Mouse (Mus musculus) CH12.LX (cell line): ENCODE data around the gene Acp7. TPM values are rescaled to one million over a fixed set of nuclear protein-coding genes. Genes with fewer than 3 reads are reported as not detected.
A peak's percentile ranks its signal among the peaks of the same experiment; 100 is the strongest.

Experiments
- DNase-seq: peaks from one replicate; pipeline ENCODE4 v3.0.0-alpha.2; 2013; ENCODE audit errors: extremely low read depth
- H3K27ac ChIP-seq: 2 replicates; pipeline ENCODE4 v1.5.1; 2012; ENCODE audit warnings: low read depth, mild to moderate bottlenecking, control low read depth, moderate library complexity; ENCODE audit not compliant: insufficient read depth
- H3K27me3 ChIP-seq: replicated peaks from 2 replicates; pipeline ENCODE3; 2012; ENCODE audit warnings: inconsistent platforms
- H3K36me3 ChIP-seq, 2 experiments: replicated peaks in 1 of 2; 2 replicates each; pipeline versions ENCODE3 to v1.6.1; 2012; ENCODE audit warnings: inconsistent platforms in 1 of 2, low read length in 1 of 2, mild to moderate bottlenecking in 1 of 2, mixed read lengths in 1 of 2, moderate library complexity in 1 of 2; ENCODE audit not compliant: control insufficient read depth in 1 of 2, insufficient read depth in 1 of 2
- H3K4me1 ChIP-seq, 2 experiments: 2 replicates each; pipeline ENCODE4 v1.6.1; 2012; ENCODE audit warnings: inconsistent platforms in 1 of 2, moderate library complexity in 1 of 2; ENCODE audit not compliant: insufficient read depth in 2 of 2, control insufficient read depth in 1 of 2
- H3K4me2 ChIP-seq: 2 replicates; pipeline ENCODE4 v1.6.1; 2012; ENCODE audit warnings: low read depth, mild to moderate bottlenecking, control low read depth; ENCODE audit not compliant: poor library complexity, insufficient read depth, severe bottlenecking
- H3K4me3 ChIP-seq, 3 experiments: fragments of 150-350 bp in 1 of 3; sonication (generic) in 1 of 3; replicated peaks in 1 of 3; 2 replicates each; pipeline versions ENCODE3 to v1.5.1; 2011 to 2012; ENCODE audit warnings: low read depth in 2 of 3, low read length in 2 of 3, mild to moderate bottlenecking in 2 of 3, moderate library complexity in 2 of 3, control low read depth in 1 of 3, improper control_type of control experiment in 1 of 3, inconsistent platforms in 1 of 3, mixed read lengths in 1 of 3; ENCODE audit not compliant: poor library complexity in 1 of 3
- H3K79me2 ChIP-seq: replicated peaks from 2 replicates; pipeline ENCODE4 v1.6.1; 2012; ENCODE audit warnings: mild to moderate bottlenecking, moderate library complexity; ENCODE audit not compliant: control insufficient read depth, poor library complexity, insufficient read depth, severe bottlenecking; ENCODE audit errors: extremely low read depth
- H3K9ac ChIP-seq: 2 replicates; pipeline ENCODE4 v1.6.1; 2012; ENCODE audit warnings: low read depth, mild to moderate bottlenecking, control low read depth, moderate library complexity; ENCODE audit not compliant: insufficient read depth
- H3K9me3 ChIP-seq: replicated peaks from 2 replicates; pipeline ENCODE3; 2012; ENCODE audit warnings: low read length, inconsistent platforms, mixed read lengths
- BHLHE40 ChIP-seq: IDR thresholded peaks from 2 replicates; pipeline ENCODE4 v1.6.1; 2011; ENCODE audit warnings: mild to moderate bottlenecking, low read depth, low read length, improper control_type of control experiment
- CHD2 ChIP-seq: IDR thresholded peaks from 2 replicates; pipeline ENCODE4 v1.6.1; 2011; ENCODE audit warnings: low read length, improper control_type of control experiment
- ETS1 ChIP-seq: conservative IDR thresholded peaks from 2 replicates; pipeline ENCODE4 v1.6.1; 2012; ENCODE audit warnings: low read depth, mild to moderate bottlenecking, inconsistent platforms, low read length, improper control_type of control experiment, moderate library complexity
- GABPA ChIP-seq: IDR thresholded peaks from 2 replicates; pipeline ENCODE4 v1.6.1; 2012; ENCODE audit warnings: low read depth, low read length, improper control_type of control experiment, inconsistent platforms; ENCODE audit not compliant: insufficient replicate concordance
- HCFC1 ChIP-seq: IDR thresholded peaks from 2 replicates; pipeline ENCODE4 v1.6.1; 2012; ENCODE audit warnings: low read depth, mild to moderate bottlenecking, inconsistent platforms, low read length, improper control_type of control experiment
- JUND ChIP-seq: conservative IDR thresholded peaks from 2 replicates; pipeline ENCODE4 v1.6.1; 2011; ENCODE audit warnings: low read depth, low read length, improper control_type of control experiment
- KAT2A ChIP-seq: IDR thresholded peaks from 2 replicates; pipeline ENCODE4 v1.6.1; 2012; ENCODE audit warnings: low read length, improper control_type of control experiment, inconsistent platforms; ENCODE audit not compliant: insufficient replicate concordance
- MXI1 ChIP-seq: IDR thresholded peaks from 2 replicates; pipeline ENCODE4 v1.6.1; 2011; ENCODE audit warnings: mild to moderate bottlenecking, low read depth, low read length, improper control_type of control experiment
- MYC ChIP-seq: IDR thresholded peaks from 2 replicates; pipeline ENCODE4 v1.6.1; 2011; ENCODE audit warnings: low read depth, mild to moderate bottlenecking, improper control_type of control experiment, low read length
- RCOR1 ChIP-seq: conservative IDR thresholded peaks from 2 replicates; pipeline ENCODE4 v1.6.1; 2012; ENCODE audit warnings: low read depth, mild to moderate bottlenecking, inconsistent platforms, low read length, improper control_type of control experiment
- SMC3 ChIP-seq: IDR thresholded peaks from 2 replicates; pipeline ENCODE4 v1.6.1; 2011; ENCODE audit warnings: low read depth, low read length, improper control_type of control experiment
- USF1 ChIP-seq: IDR thresholded peaks from 2 replicates; pipeline ENCODE4 v1.6.1; 2014; ENCODE audit warnings: low read depth, mild to moderate bottlenecking, inconsistent platforms, low read length, improper control_type of control experiment
- ZC3H11A ChIP-seq: IDR thresholded peaks from 2 replicates; pipeline ENCODE4 v1.6.1; 2012; ENCODE audit warnings: low read depth, mild to moderate bottlenecking, inconsistent platforms, low read length, improper control_type of control experiment
- ZKSCAN1 ChIP-seq: IDR thresholded peaks from 2 replicates; pipeline ENCODE4 v1.6.1; 2012; ENCODE audit warnings: low read depth, inconsistent platforms, low read length, improper control_type of control experiment, borderline replicate concordance
- dilution Hi-C: fragments of 300-500 bp; cut with MboI; formaldehyde crosslinking; loops from 2 replicates; pipeline ENCODE4 v1.14.3; 2020; ENCODE audit warnings: low sequenced_read_pairs; ENCODE audit not compliant: extremely low pct_unique_long_range_greater_than_20kb, extremely low pct_ligation_motif_present
- in situ Hi-C: fragments of 300-500 bp; cut with MboI; formaldehyde crosslinking; loops from 3 replicates; pipeline ENCODE4 v1.14.3; 2019; ENCODE audit warnings: low sequenced_read_pairs, low pct_ligation_motif_present, low pct_unique_long_range_greater_than_20kb, mixed read lengths
- polyA plus RNA-seq: library from polyadenylated mRNA; unstranded; fragments of >175 nt; gene quantifications from 2 replicates; pipeline ENCODE4 v1.2.1, GENCODE M21; 2012; ENCODE audit warnings: low read depth; ENCODE audit not compliant: insufficient read length
- total RNA-seq, 2 experiments: library from RNA; depleted of rRNA; stranded (reverse); fragments of 300-350 nt in 1 of 2; fragments of >200 nt in 1 of 2; gene quantifications; 2 replicates each; pipeline ENCODE4 v1.2.3; 2012 to 2014

Gene Acp7
- total and polyA plus RNA-seq, 3 experiments = not detected

DNA sequence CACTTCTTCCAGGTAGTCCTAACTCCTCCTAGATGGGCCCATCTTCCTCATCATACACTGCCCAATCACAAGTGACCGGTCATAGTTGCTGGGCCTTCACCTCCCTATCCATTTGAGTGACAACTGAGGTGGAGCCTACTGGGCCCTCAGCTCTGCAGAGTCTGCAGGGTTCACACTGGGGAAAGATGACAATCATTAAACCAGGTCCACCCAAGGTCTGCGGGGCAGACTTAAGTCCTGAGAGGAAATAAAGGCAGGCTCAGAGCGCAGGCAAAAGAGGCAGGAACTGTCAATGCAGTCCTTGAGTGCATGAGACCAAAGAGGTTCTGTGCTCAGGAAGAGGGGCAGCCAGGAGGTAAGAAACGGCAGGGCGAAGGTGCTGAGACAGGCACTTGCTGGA, 58.4 kb downstream of the Acp7 start:
- dilution Hi-C loops (no loop called here), in situ Hi-C loops (no loop called here)
- Histone ChIP-seq H3K36me3 (peaks cover 3 to 64% of the 10 kb centered on the region in 2 experiments), H3K4me1 (peaks cover 4 to 42% of the 10 kb centered on the region in 2 experiments), H3K4me2 (no peak overlapping the region), H3K9me3 (no peaks in the 10 kb centered on the region), H3K27me3 (no peaks in the 10 kb centered on the region), H3K79me2 (no peaks in the 10 kb centered on the region), H3K27ac (no peak overlapping the region), H3K4me3 (no peak overlapping the region), H3K9ac (no peak overlapping the region)
- TF ChIP-seq ZKSCAN1 (no peak), BHLHE40 (no peak), KAT2A (no peak), GABPA (no peak), RCOR1 (no peak), JUND (no peak), HCFC1 (no peak), CHD2 (no peak), USF1 (no peak), ZC3H11A (no peak), MXI1 (no peak), SMC3 (no peak), MYC (no peak), ETS1 (no peak)
- no peak for DNase-seq

DNA sequence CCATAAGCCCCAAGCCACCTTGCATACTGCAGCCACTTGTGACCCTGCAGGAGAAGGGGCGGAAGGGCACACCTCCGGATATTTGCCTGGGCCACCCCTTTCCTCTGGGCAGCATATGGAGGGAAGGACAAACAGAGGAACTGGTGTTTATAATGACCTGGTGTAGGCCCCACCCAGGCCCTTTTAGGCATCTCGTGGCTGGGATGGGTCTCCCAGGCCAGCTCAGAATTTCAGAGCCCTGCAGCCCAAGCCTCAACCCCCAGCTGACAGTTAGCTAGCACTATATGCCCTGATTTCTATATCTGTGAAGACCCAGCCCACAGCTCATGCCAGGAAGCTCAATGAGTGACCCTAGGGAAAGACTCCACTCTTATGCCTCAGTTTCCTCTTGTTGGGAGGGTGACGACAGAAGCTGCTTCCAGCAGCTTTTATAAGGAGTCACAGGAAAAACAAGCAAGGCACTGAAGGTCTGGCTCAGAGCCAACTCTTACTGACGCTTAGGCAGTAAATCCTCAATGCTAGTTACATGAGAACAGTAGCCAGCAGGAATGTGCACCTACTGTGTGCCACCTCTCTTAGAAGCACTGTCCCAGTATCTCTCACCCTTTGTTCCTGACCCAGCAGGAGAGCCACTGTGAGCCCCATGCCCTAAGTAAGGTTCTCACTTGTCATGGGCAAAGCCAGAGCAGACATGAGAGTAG, 60.0 kb downstream of the Acp7 start:
- peaks cover 19 to 71% of the 10 kb centered on the region in 2 experiments for H3K36me3 ChIP-seq
- peaks cover 4 to 30% of the 10 kb centered on the region in 2 experiments for H3K4me1 ChIP-seq
- dilution Hi-C loops (no loop called here), in situ Hi-C loops (no loop called here)
- H3K27ac ChIP-seq = no peak overlapping the region
- no peak for DNase-seq
- no peaks in the 10 kb centered on the region for H3K79me2 ChIP-seq
- no peaks in the 10 kb centered on the region for H3K27me3 ChIP-seq
- no peaks in the 10 kb centered on the region for H3K9me3 ChIP-seq
- TF ChIP-seq ETS1 (no peak), ZKSCAN1 (peak; percentile 17; the same call in 1 of the 2 replicates)
- H3K4me3 ChIP-seq = no peak overlapping the region
- H3K4me2 ChIP-seq = no peak overlapping the region
- no peak overlapping the region for H3K9ac ChIP-seq
